Mouse (Mus musculus) olfactory bulb, adult 2 months (tissue): ENCODE measurements around the gene Ralgps2.

Experiments used
- CTCF ChIP-seq: fragments of 200-500 bp; IDR thresholded peaks from 2 replicates; pipeline ENCODE4 v1.5.1; 2012; ENCODE audit warnings: low read depth, mild to moderate bottlenecking, low read length, moderate library complexity; ENCODE audit not compliant: insufficient read depth
- POLR2A ChIP-seq: fragments of 200-500 bp; IDR thresholded peaks from 2 replicates; pipeline ENCODE4 v1.6.1; 2012; ENCODE audit warnings: mild to moderate bottlenecking, low read depth, low read length, moderate library complexity; ENCODE audit not compliant: insufficient read depth

GRCm38 (mm10) chr1:156987576-156987975 is 48.1 kb upstream of the Ralgps2 start:
- no peak for TF ChIP-seq CTCF
- TF ChIP-seq POLR2A, result no peak
